Mouse (Mus musculus) hindbrain, embryonic 14.5 days (tissue): ENCODE measurements around the gene Slc25a22. TPM values are rescaled to one million over a fixed set of nuclear protein-coding genes. Genes with fewer than 3 reads are reported as not detected.
"Not testable (repeated sequence)": the region's sequence is repeated elsewhere in the genome, so short reads cannot be mapped to it uniquely, and the experiment has no call there.

Source experiments
- ATAC-seq: fragments of 200-750 bp; cut with Nextera tagmentation; 2 replicates; pipeline ENCODE4 v1.8.0; 2017; ENCODE audit warnings: moderate number of reproducible peaks, mild to moderate bottlenecking, moderate TSS enrichment, moderate library complexity; ENCODE audit not compliant: low FRiP score
- DNase-seq: peaks from one replicate; pipeline ENCODE4 v3.0.0-alpha.2; 2015; ENCODE audit warnings: low spot score
- H3K27ac ChIP-seq: fragments of 300-500 bp; sonication (generic); 2 replicates; pipeline ENCODE4 v1.5.1; 2014; ENCODE audit warnings: mild to moderate bottlenecking, moderate library complexity
- H3K27me3 ChIP-seq: fragments of 300-500 bp; sonication (generic); 2 replicates; pipeline ENCODE4 v1.6.1; 2014; ENCODE audit warnings: mild to moderate bottlenecking, low read length, mixed read lengths; ENCODE audit not compliant: control insufficient read depth, insufficient read depth
- H3K36me3 ChIP-seq: fragments of 300-500 bp; sonication (generic); replicated peaks from 2 replicates; pipeline ENCODE4 v1.6.1; 2014; ENCODE audit not compliant: control insufficient read depth, insufficient read depth
- H3K4me1 ChIP-seq: fragments of 300-500 bp; sonication (generic); replicated peaks from 2 replicates; pipeline ENCODE4 v1.6.1; 2014; ENCODE audit warnings: antibody characterized with exemption, low read length, mixed read lengths; ENCODE audit not compliant: control insufficient read depth, insufficient read depth
- H3K4me2 ChIP-seq: fragments of 300-500 bp; sonication (generic); replicated peaks from 2 replicates; pipeline ENCODE4 v1.6.1; 2014; ENCODE audit warnings: mild to moderate bottlenecking, moderate library complexity
- H3K4me3 ChIP-seq: fragments of 300-500 bp; sonication (generic); replicated peaks from 2 replicates; pipeline ENCODE4 v1.5.1; 2014; ENCODE audit warnings: mild to moderate bottlenecking, low read length
- H3K9ac ChIP-seq: fragments of 300-500 bp; sonication (generic); 2 replicates; pipeline ENCODE4 v1.6.1; 2014
- H3K9me3 ChIP-seq: fragments of 300-500 bp; sonication (generic); 2 replicates; pipeline ENCODE4 v1.6.1; 2016; ENCODE audit warnings: low read length; ENCODE audit not compliant: control insufficient read depth
- WGBS: fragments of 180-500 bp; shearing (Covaris S2); extraction: QIAGEN DNeasy Blood & Tissue Kit; methylation state at CpG from one replicate; pipeline ENCODE4 v1.1.7; 2014; 5-methylcytosine and 5-hydroxymethylcytosine counted together
- polyA plus RNA-seq: library from polyadenylated mRNA; unstranded; fragments of >200 nt; fragmentation: Nextera tagmentation; extraction: Ambion mirVana; gene quantifications from 2 replicates; pipeline ENCODE4 v1.2.1, GENCODE M21; 2014

Gene Slc25a22
- polyA plus RNA-seq, 1 experiment from 2014 or later: 73.0 TPM

GRCm38 (mm10) chr7:141411667-141412066, 26.0 kb downstream of the Slc25a22 start:
- Histone ChIP-seq H3K4me1 (peaks cover 13% of the 10 kb centered on the region), H3K9ac (no peak overlapping the region), H3K27ac (no peak overlapping the region), H3K9me3 (no peaks in the 10 kb centered on the region), H3K4me3 (no peak overlapping the region), H3K27me3 (no peaks in the 10 kb centered on the region), H3K36me3 (peaks cover 32% of the 10 kb centered on the region; the same call in 1 of the 2 replicates), H3K4me2 (no peak overlapping the region)
- no peak for DNase-seq
- ATAC-seq: no peak
- WGBS: 94% methylated on average over 1 of the region's 1 CpGs

DNA sequence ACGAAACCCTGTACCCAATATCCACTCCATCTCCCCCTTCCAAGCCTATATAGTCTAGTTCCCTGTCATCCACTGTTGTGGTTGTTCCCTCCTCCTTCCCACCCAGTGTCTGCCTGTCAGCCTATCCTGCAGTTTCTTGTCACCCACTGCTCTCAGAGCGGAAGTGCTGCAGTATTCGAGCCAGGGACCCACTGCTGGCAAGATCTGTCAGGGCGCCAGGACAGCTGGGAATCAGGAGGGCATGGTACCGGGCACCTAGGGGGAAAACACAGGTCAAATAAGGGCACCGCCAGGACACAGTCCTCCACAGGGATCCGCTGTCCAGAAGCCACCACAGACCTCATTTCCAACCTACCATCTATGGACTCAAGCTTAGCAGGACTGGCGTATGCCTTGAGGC, 27.1 kb downstream of the Slc25a22 start:
- no peak for ATAC-seq
- Histone ChIP-seq H3K4me2 (no peak overlapping the region), H3K4me3 (no peak overlapping the region), H3K27me3 (no peaks in the 10 kb centered on the region), H3K9ac (no peak overlapping the region), H3K9me3 (no peaks in the 10 kb centered on the region), H3K36me3 (peaks cover 32% of the 10 kb centered on the region; the same call in 1 of the 2 replicates), H3K4me1 (peaks cover 13% of the 10 kb centered on the region), H3K27ac (no peak overlapping the region)
- 91% methylated on average over 8 of the region's 8 CpGs for WGBS
- DNase-seq: no peak

GRCm38 (mm10) chr7:141408833-141409232, 28.9 kb downstream of the Slc25a22 start:
- Histone ChIP-seq H3K9me3 (no peaks in the 10 kb centered on the region), H3K9ac (peak overlapping the region; percentile 40), H3K4me3 (no peak overlapping the region), H3K27me3 (no peaks in the 10 kb centered on the region), H3K27ac (0 out of 2 replicates have a peak overlapping the region, but pooled peaks have one; percentile 34), H3K36me3 (peaks cover 38% of the 10 kb centered on the region; the same call in 1 of the 2 replicates), H3K4me2 (0 out of 2 replicates have a peak overlapping the region, but pooled peaks have one; percentile 7), H3K4me1 (peaks cover 8% of the 10 kb centered on the region)
- WGBS: 13% methylated on average over 11 of the region's 11 CpGs
- ATAC-seq (peak; percentile 69), DNase-seq (peak; percentile 87)

DNA sequence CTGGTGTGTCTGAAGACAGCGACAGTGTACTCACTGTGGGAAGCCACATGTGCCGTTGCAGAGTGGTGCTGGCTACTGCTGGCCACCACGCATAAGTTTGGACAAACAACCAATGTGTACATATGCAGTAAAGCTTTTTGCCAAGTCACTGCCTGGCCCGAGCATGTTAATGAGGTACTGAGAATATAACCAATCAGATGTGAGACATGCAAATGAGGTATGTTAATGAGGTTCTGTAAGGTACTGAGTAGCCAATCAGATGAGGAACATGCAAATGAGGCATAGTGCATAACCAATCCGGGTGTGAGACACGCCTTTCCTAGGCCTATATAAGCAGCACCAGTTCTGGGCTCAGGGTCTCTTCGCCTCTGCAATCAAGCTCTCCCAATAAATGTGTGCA, 30.0 kb downstream of the Slc25a22 start:
- H3K4me1 ChIP-seq, DNase-seq, ATAC-seq, H3K9me3 ChIP-seq, H3K27me3 ChIP-seq, H3K9ac ChIP-seq, H3K27ac ChIP-seq, H3K4me3 ChIP-seq, H3K4me2 ChIP-seq: not testable (repeated sequence)
- 95% methylated on average over 7 of the region's 7 CpGs for WGBS
- peaks cover 47% of the 10 kb centered on the region for H3K36me3 ChIP-seq

- no peak for ATAC-seq
- H3K4me2 ChIP-seq: no peak overlapping the region
- no peak overlapping the region for H3K4me3 ChIP-seq
- no peak overlapping the region for H3K27ac ChIP-seq
- no peak overlapping the region for H3K9ac ChIP-seq
- H3K4me1 ChIP-seq: no peaks in the 10 kb centered on the region; the same call in 1 of the 2 replicates
- WGBS: 88% methylated on average over 4 of the region's 4 CpGs
- no peaks in the 10 kb centered on the region for H3K9me3 ChIP-seq
- no peak for DNase-seq
- H3K27me3 ChIP-seq: no peaks in the 10 kb centered on the region
- peaks cover 65% of the 10 kb centered on the region for H3K36me3 ChIP-seq
These were observed 32.2 kb downstream of the Slc25a22 start for GRCm38 (mm10) chr7:141405466-141405865.

GRCm38 (mm10) chr7:141403305-141403704, 34.4 kb downstream of the Slc25a22 start:
- no peak overlapping the region for H3K27ac ChIP-seq
- H3K9me3 ChIP-seq: no peaks in the 10 kb centered on the region
- H3K4me2 ChIP-seq: no peak overlapping the region
- no peaks in the 10 kb centered on the region for H3K4me1 ChIP-seq
- no peak overlapping the region for H3K4me3 ChIP-seq
- ATAC-seq (no peak), DNase-seq (peak; percentile 29)
- 46% methylated on average over 5 of the region's 5 CpGs for WGBS
- no peak overlapping the region for H3K9ac ChIP-seq
- H3K27me3 ChIP-seq: no peaks in the 10 kb centered on the region
- H3K36me3 ChIP-seq: peaks cover 65% of the 10 kb centered on the region

- H3K27me3 ChIP-seq: no peaks in the 10 kb centered on the region
- no peaks in the 10 kb centered on the region for H3K9me3 ChIP-seq
- no peak overlapping the region for H3K27ac ChIP-seq
- WGBS: 74% methylated on average over 1 of the region's 1 CpGs
- H3K4me3 ChIP-seq: no peak overlapping the region
- H3K4me1 ChIP-seq: peaks cover 12% of the 10 kb centered on the region
- no peak for ATAC-seq
- no peak overlapping the region for H3K9ac ChIP-seq
- DNase-seq: no peak
- H3K36me3 ChIP-seq: peaks cover 48% of the 10 kb centered on the region
- H3K4me2 ChIP-seq: no peak overlapping the region
These were observed 42.3 kb downstream of the Slc25a22 start for GRCm38 (mm10) chr7:141395348-141395747.

DNA sequence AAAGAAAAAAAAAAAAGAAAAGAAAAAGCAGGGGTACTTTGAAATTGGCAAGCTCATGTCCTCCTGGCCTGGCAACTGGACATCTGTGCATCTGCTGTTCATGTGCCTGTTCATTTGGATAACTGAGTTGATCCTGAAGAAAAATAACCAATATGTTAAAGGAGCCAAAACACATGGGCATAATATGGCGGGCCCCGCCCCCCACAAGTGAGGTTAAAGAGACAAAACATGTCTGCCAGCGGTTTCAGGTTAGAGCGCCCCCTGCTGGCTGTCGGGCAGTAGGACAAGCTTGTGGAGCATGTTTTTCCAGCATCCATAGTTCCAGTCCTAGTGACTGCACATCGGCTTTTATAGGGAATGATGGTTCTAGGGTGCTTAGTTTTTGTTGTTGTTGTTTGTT, 42.9 kb downstream of the Slc25a22 start:
- Histone ChIP-seq H3K27me3 (no peaks in the 10 kb centered on the region), H3K4me1 (peaks cover 12% of the 10 kb centered on the region), H3K27ac (no peak overlapping the region), H3K9ac (no peak overlapping the region), H3K4me3 (no peak overlapping the region), H3K36me3 (peaks cover 42% of the 10 kb centered on the region), H3K4me2 (no peak overlapping the region), H3K9me3 (no peaks in the 10 kb centered on the region)
- WGBS: 22% methylated on average over 6 of the region's 6 CpGs
- DNase-seq (peak; percentile 55), ATAC-seq (no peak)

GRCm38 (mm10) chr7:141394158-141394557, 43.5 kb downstream of the Slc25a22 start:
- H3K36me3 ChIP-seq: peaks cover 36% of the 10 kb centered on the region
- H3K4me3 ChIP-seq: no peak overlapping the region
- no peak overlapping the region for H3K9ac ChIP-seq
- no peak for DNase-seq
- no peak overlapping the region for H3K4me2 ChIP-seq
- ATAC-seq: no peak
- H3K27ac ChIP-seq: no peak overlapping the region
- WGBS: 92% methylated on average over 7 of the region's 7 CpGs
- peaks cover 12% of the 10 kb centered on the region for H3K4me1 ChIP-seq
- no peaks in the 10 kb centered on the region for H3K27me3 ChIP-seq
- no peaks in the 10 kb centered on the region for H3K9me3 ChIP-seq
